Mouse (Mus musculus): ENCODE results near the gene Serpinb6b.
"Not testable (repeated sequence)": the region's sequence is repeated elsewhere in the genome, so short reads cannot be mapped to it uniquely, and the experiment has no call there.

Serpinb6b gene

GRCm38 (mm10) chr13:32964989-32965811 lies at the start of gene Serpinb6b:
Gene Serpinb6b, plus strand, starts transcription at chr13:32965209.
- no peak for DNase-seq (ENCODE audit: extremely low read depth, low read depth, low spot score)

- DNase-seq (ENCODE audit: extremely low read depth, low read depth, low spot score) = no peak
These were observed 42.4 kb upstream of the Serpinb6b start for GRCm38 (mm10) chr13:32922622-32923021.

GRCm38 (mm10) chr13:32924578-32925360 lies 40.2 kb upstream of the Serpinb6b start:
- no peak for DNase-seq (ENCODE audit: extremely low read depth, low read depth, low spot score)

- DNase-seq (ENCODE audit: extremely low read depth, low read depth, low spot score) = no peak
These were observed 38.3 kb upstream of the Serpinb6b start for GRCm38 (mm10) chr13:32926661-32927060.

GRCm38 (mm10) chr13:32927241-32927640 lies 37.8 kb upstream of the Serpinb6b start:
- peak; percentile 23 for DNase-seq (ENCODE audit: extremely low read depth, low read depth, low spot score)

- peak; percentile 31 for DNase-seq (ENCODE audit: extremely low read depth, low read depth, low spot score)
These were observed 35.8 kb upstream of the Serpinb6b start for GRCm38 (mm10) chr13:32929107-32929750.

- DNase-seq (ENCODE audit: extremely low read depth, low read depth, low spot score) = no peak
These were observed 30.2 kb upstream of the Serpinb6b start for GRCm38 (mm10) chr13:32934706-32935381.

GRCm38 (mm10) chr13:32938275-32938674 lies 26.7 kb upstream of the Serpinb6b start:
- DNase-seq (ENCODE audit: extremely low read depth, low read depth, low spot score) = not testable (repeated sequence)

GRCm38 (mm10) chr13:32939191-32939590 lies 25.8 kb upstream of the Serpinb6b start:
- not testable (repeated sequence) for DNase-seq (ENCODE audit: extremely low read depth, low read depth, low spot score)

GRCm38 (mm10) chr13:32956537-32956936 lies 8.5 kb upstream of the Serpinb6b start:
- no peak for DNase-seq (ENCODE audit: extremely low read depth, low read depth, low spot score)

GRCm38 (mm10) chr13:32957917-32958316 lies 7.1 kb upstream of the Serpinb6b start:
- no peak for DNase-seq (ENCODE audit: extremely low read depth, low read depth, low spot score)

- not testable (repeated sequence) for DNase-seq (ENCODE audit: extremely low read depth, low read depth, low spot score)
These were observed 6.5 kb upstream of the Serpinb6b start for GRCm38 (mm10) chr13:32958521-32958920.

GRCm38 (mm10) chr13:32963990-32964753 lies 837 bp upstream of the Serpinb6b start:
- DNase-seq (ENCODE audit: extremely low read depth, low read depth, low spot score) = no peak

- DNase-seq (ENCODE audit: extremely low read depth, low read depth, low spot score) = no peak
These were observed 1.1 kb downstream of the Serpinb6b start for GRCm38 (mm10) chr13:32966116-32966515.

GRCm38 (mm10) chr13:32967233-32967632 lies 2.2 kb downstream of the Serpinb6b start:
- no peak for DNase-seq (ENCODE audit: extremely low read depth, low read depth, low spot score)

- no peak for DNase-seq (ENCODE audit: extremely low read depth, low read depth, low spot score)
These were observed 3.5 kb downstream of the Serpinb6b start for GRCm38 (mm10) chr13:32968353-32968984.

- DNase-seq (ENCODE audit: extremely low read depth, low read depth, low spot score) = no peak
These were observed 4.1 kb downstream of the Serpinb6b start for GRCm38 (mm10) chr13:32968996-32969640.

- DNase-seq (ENCODE audit: extremely low read depth, low read depth, low spot score) = no peak
These were observed 4.6 kb downstream of the Serpinb6b start for GRCm38 (mm10) chr13:32969641-32970040.

- DNase-seq (ENCODE audit: extremely low read depth, low read depth, low spot score) = no peak
These were observed 5.8 kb downstream of the Serpinb6b start for GRCm38 (mm10) chr13:32970776-32971175.
